Mouse (Mus musculus): ENCODE data around the gene Hist1h1t.

GRCm38 (mm10) chr13:23705751-23706356 is 10.2 kb downstream of the Hist1h1t start:
- TF ChIP-seq GATA1 (IDR thresholded peaks at IDR 0.05; ENCODE audit: borderline replicate concordance, low read length) (no peak), FLI1 (IDR thresholded peaks at IDR 0.05; ENCODE audit: low read length) (no peak)

Data from megakaryocyte, embryonic 14.5 days (primary cell).